Mouse (Mus musculus): Measurements from ENCODE around the gene Ciapin1.
"Not testable (repeated sequence)": the region's sequence is repeated elsewhere in the genome, so short reads cannot be mapped to it uniquely, and the experiment has no call there.

Gene Ciapin1

DNA sequence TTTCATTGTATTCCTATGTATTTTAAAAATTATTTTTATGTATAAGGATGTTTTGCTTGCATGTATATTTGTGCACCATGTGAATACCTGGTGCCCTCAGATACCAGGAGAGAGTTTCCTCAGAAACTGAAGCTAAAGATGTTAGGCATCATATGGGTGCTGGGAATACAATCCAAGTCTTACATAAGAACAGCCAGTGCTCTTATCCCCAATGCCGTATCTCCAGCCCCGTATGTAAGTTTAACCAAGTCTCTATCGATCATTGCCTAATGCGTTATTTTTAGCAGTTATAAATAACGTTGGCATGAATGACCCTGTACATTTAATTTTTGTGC lies 18.8 kb upstream of the Ciapin1 start:
- in situ Hi-C loops (cut with MboI): no loop called here

DNA sequence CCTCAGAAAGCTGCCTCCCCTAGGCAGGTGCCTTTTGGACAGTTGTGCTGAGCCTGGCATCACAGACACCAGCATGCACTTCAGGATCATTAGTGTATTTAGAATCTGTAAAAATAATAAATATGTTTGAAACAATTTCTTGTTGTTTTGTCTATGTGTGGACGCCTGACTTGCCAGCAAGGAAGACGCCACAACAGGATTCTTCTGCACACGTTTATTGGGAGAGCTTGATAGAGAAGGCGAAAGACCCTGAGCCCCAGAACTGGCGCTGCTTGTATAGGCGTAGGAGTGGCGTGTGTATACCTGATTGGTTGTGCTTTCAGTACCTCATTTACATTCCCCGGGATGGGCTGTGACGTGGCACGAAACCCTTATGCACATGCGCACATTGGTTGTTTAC lies 16.6 kb upstream of the Ciapin1 start:
- in situ Hi-C loops (cut with MboI): not testable (repeated sequence)

DNA sequence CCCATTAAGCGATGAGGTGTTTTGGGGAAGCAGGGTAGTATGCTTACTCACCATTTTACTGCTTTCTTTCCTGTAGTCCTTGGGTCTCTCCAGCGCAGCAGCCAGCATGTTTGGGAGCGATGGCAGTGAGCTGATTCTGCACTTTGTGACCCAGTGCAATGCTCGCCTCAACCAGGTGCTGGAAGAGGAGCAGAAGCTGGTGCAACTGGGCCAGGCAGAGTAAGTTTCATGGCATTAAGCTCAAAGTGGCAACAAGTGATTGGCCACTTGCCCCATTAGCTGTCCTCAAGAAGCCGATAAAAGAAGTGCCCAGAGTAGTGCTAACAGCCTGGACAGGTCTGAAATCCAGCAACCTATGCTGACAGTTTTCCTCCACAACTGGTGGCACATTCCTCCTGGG lies 11.9 kb upstream of the Ciapin1 start:
- in situ Hi-C loops (cut with MboI): no loop called here

DNA sequence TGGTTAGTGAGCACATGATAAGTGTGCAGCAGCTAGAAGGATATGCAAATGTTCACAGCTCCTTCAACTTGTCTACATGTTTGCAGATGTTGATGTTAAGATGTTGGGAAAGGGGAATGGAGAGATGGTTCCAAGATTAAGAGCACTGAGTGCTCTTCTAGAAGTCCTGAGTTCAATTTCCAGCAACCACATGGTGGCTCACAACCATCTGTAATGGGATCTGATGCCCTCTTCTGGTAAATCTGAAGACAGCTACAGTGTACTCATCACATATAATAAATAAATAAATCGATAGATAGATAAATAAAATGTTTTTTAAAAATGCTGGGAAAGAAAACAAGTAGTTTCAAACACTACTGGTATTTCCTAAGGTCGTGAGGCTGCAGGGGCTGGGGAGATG lies 3.0 kb upstream of the Ciapin1 start:
- in situ Hi-C loops (cut with MboI): no loop called here

DNA sequence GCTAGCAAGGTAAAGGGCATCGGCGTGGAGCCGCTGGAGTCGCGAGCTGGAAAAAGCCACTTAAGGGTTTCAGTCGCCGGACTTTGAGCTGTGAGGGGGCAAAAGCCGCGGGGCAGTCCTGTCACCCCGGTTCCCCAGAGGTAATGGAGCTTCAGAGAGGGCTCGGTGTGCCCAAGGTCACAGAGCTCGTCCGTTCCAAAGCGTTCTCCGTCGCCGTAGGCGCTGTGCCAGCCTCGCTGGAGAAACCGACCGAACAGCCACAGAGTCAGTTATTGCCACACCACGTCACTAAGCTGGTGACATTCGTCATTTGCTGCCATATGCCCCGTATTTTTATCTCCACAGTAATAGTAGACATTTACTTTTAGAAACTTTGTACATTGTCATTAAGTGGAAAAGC lies 442 bp upstream of the Ciapin1 start:
- in situ Hi-C loops (cut with MboI): no loop called here

DNA sequence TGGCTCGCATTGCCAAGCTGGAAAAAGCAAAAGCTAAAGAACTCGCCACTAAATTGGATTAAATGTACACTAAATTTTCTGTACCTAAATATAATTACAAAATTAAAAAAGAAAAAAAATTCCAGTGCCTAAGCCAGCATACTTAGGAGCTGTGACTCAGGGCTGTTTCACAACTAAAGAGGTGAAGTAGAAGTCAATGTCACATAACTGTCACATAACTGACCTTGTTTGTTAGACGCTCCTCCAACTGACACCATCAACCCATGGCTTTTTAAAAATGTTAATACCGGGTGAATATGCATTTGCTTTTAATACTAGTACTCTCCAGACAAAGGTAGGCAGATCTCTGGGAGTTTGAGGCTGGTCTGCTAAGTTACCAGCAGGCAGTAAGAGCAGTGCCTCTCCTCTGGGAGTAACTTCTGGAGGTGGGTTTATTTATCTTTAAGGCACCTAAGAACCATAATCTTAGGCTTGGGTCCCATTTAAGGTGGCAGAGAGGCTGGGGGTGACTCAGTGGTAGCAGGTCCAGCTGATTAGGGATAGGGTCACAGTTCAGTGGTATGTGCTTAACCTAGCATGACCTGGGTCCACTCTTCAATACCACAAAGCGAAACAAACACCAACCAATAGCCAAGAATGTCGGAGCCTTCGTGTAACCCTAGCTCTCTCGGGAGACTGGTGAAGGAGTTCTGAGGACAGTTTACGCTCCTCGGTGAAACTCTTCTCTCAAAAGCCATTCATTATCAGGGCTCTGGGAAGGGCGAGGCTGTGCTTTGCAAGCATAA lies 1.5 kb downstream of the Ciapin1 start:
- in situ Hi-C loops (cut with MboI): no loop called here

DNA sequence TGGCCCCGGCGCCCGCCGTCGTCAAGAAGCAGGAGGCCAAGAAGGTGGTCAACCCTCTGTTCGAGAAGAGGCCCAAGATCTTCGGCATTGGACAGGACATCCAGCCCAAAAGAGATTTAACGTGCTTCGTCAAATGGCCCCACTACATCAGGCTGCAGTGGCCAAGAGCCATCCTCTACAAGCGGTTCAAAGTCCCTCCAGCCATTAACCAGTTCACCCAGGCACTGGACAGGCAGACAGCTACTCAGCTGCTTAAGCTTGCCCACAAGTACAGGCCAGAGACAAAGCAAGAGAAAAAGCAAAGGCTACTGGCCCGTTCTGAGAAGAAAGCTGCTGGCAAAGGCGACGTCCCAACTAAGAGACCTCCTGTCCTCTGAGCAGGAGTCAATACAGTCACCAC lies 2.4 kb downstream of the Ciapin1 start:
- in situ Hi-C loops (cut with MboI): not testable (repeated sequence)

DNA sequence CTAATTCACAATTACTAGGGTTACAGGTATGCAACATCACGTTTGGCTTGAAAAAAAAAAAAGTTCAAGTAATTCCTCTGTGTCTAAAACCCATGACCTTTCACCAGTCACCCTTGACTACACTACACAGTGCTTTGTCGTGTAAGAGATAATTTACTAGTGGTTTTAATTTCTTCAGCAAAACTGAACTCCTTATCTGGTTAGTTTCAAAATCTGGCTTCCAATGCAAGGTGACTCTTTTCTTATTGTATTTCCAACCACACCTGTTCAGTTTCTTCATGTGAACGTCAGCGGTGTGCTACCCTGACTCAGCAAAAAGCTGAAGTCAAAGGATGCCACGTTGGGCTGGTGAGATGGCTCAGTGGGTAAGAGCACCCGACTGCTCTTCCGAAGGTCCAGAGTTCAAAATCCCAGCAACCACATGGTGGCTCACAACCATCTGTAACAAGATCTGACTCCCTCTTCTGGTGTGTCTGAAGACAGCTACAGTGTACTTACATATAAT lies 4.2 kb downstream of the Ciapin1 start:
- in situ Hi-C loops (cut with MboI): not testable (repeated sequence)

DNA sequence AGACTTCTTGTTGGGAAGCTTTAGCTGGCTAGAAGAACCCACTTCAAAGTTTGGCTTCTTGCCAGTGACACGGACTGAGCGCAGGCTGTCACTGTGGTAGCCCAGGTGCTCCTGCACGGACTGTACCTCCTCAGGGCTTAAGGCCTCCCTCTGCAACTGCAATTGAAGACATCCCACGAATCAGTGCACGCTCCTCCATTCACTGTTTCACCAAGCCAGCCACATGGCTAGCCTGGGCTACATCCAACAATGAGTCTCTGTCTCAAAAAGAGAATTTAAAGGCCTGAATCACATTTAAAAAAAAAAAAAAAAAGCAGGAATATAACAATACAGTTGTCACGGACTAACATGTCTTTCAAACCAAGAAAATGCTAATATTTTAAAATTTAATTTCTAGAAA lies 9.9 kb downstream of the Ciapin1 start:
- in situ Hi-C loops (cut with MboI): no loop called here

DNA sequence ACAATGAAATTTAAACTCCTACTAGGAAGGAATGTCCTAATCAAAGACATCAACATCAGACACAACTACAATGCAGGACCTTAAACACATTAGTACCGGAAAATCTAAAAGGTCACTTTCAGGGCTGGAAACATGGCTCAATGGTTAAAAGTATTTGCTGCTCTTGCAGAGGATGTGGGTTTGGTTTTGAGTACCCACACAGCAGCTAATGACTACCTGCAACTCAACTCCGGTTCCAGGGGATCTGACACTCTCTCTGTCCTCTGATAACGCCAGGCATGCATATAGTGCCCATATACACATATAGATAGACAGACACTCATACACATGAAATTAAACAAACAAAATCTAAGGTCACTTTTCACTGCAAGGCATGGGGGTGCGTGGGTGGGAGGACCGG lies 11.9 kb downstream of the Ciapin1 start:
- in situ Hi-C loops (cut with MboI): no loop called here

DNA sequence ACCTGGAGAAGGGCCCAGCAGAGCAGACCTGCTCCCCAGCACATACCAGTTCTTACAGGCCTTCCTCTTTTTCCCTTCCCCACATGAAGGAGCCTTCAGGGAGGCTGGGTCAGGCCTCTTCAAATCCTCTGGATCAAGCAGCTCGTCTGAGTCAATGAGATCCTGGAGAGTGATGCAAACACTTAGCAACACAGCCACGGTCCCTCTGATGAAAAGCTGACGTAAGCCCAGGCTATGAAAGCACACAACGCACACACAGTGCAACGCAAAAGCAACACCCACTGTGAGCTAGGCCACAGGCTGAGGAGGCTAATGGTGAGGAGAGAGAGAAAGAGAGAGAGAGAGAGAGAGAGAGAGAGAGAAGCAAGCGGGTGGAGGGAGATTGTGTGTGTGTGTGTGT lies 13.0 kb downstream of the Ciapin1 start:
- in situ Hi-C loops (cut with MboI): no loop called here

DNA sequence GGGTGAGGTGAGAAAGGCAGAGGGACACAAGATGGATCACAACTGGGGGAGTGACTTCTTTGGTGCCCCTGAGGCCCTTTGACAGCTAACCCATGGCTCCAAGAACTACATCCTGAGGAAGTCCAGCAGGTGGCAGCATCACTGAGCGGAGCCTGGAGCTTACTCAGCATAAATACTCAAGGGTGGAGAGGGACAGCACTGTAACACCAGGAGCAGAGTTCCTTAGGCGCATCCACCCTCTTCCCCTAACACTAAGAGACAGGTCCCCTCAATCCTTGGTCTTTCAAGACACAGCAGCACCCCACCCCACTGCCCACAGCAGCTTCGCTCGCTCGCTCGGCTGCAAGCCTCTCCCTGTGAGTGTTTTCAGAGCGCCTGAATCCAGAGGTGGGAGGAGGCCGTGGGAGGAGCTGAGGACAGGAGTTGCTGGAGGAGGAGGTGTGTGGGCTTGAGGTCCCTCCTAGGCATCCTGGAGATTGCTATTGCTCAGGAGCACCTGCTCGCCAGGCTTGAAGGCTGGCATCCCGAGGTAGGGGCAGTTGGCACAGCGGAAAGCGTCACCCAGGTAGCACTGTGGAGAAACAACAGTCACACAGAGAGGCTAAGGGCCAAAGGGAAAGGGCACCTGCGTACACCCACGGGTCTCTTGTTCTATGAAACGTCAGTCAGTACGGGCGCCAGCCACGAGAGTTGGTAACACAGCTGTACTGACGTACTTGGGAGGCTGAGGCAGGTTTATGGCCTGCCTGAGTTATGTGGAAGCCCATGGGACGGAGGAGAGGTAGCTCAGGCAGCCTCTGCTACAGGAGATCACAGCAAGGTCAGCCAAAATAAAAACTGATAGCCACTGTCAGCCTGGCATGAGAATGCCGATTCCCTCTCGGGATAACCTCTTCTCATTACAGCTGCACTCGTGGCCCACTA lies 15.3 kb downstream of the Ciapin1 start:
- in situ Hi-C loops (cut with MboI): no loop called here

DNA sequence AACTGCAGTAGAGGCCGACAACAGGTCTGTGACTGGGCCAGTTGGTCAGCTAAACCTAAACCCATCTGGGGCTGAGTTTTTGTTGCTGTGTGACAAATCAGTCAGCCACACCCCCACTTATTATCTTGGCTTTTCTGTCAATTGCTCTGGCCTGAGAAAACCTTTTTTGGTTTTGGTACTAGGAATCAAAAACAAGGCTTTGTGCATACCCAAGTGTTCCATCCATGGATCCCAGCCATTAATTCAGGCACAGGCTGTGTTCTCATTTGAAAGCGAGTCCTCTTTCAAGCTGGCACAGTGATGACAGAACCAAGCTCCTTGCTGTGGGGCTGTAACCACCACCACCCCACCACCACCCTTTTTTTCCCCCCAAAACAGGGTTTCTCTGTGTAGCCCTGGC lies 16.8 kb downstream of the Ciapin1 start:
- in situ Hi-C loops (cut with MboI): no loop called here

DNA sequence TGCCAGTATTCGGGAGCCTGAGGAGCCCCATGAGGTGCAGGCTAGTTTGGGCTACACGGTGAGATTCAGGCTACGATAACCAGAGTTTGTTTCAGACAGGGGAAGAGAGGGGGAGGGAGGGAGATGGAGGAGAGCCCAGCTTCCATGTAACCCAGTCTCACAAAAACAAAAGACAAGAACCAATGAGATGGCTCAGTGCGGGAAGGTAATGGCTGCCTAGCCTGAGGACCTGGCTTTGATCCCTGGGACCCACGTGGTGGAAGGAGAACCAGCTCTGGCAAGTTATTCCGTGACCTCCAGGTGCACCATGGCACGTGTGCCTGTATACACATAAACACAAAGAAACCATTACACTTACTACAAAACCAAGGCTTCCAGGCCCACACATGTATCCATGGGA lies 17.6 kb downstream of the Ciapin1 start:
- in situ Hi-C loops (cut with MboI): no loop called here

DNA sequence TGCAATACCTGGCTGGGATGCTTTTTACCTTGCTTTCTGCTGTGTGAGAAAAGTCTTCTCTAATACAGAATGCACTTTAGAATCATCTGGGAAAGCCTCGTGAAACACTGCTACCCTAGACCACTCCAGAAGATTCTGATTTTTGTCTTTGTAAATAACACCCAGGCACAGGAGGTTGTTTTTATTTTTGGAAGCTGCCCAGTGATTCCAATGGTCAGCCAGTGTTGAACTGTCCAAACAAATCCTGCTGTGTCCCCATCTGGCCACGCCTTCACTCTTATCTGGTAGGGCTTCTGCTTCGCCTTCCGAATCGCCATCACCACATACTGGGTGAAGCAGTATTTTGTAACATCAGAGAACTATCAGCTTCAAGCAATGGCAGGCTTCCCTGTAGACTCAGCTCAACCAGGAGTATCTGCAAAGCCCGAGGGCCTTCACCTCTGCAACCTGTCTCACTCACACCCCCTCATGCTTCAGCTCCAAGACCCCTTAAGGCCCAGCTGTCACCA lies 18.4 kb downstream of the Ciapin1 start:
- in situ Hi-C loops (cut with MboI): loop anchor here (5.0 kb wide), 1 partner anchor 117 kb away; no protein-coding TSS in a partner anchor

DNA sequence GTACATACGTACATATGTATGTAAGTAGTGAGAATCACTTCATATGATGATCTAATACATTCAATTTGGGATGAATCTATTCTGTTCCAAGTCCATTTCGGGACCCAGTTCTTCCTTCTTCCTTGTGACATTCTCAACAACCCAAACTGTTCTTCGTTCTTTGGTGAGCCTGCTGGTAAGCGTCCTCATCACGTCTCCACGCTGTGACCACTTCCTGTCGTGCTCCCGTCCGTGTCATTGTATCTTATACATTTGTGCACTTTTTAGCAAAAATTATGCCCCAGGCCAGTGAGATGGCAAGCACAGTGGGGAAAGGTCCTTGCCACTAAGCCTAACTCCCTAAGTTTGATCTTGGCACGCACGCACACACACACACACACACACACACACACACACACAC lies 20.2 kb downstream of the Ciapin1 start:
- in situ Hi-C loops (cut with MboI): loop anchor here (5.0 kb wide), 1 partner anchor 116 kb away; no protein-coding TSS in a partner anchor

DNA sequence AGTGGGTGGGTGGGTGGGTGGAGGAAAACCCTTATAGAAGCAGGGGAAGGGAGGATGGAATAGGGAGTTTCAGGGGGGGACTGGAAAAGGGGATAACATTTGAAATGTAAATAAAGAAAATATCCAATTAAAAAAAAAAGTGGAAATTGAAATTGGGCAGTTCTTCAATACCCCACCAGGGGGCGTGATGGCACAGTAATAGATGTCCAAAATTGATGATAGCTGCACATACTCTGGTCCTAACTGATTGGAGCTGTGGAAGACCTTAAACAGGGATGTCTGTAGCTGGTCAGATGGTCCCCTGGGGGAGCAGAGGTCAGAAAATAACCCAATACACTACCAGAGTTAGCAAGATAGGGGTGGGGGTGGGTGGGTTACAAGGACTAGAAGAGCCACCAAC lies 23.6 kb downstream of the Ciapin1 start:
- in situ Hi-C loops (cut with MboI): no loop called here

DNA sequence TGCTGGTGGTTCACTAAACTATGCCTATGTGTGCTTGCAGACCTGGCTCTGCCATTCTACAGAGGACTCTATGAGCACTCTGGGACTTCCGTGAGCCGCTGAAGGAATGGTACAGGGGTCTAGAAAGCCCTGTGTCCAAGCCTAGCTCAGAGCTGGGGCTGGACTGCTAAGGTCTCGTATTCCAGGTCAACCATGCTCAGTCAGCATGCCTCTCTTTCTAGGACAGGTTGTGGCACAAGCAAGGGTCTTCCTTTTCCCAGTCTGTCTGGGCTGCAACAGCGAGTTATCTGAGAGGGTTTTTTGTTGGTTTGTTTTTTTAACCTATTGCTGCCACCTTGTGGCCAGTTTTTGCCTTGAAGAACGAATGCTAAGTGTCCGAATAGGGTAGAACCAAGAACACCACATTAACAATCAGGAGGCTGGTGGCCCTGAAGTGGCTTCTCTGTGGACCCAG lies 25.5 kb downstream of the Ciapin1 start:
- in situ Hi-C loops (cut with MboI): no loop called here

DNA sequence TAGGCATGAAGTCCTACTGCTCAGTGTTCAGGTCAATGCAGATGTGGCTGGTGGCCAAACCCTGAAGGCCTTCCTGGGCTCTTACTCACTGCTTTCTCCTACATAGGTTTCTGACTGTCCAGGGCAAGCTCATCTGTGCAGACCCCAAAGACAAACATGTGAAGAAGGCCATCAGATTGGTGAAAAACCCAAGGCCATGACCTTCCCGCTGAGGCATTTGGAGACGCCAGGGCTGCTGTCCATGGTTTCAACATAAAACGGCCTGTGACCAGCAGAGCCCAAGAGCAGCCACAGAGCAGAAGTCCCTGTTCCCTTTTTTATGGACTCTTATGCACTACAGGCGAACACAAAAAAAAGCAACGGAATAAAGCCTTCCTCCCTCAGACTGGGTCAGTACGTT lies 26.5 kb downstream of the Ciapin1 start:
- in situ Hi-C loops (cut with MboI): no loop called here

DNA sequence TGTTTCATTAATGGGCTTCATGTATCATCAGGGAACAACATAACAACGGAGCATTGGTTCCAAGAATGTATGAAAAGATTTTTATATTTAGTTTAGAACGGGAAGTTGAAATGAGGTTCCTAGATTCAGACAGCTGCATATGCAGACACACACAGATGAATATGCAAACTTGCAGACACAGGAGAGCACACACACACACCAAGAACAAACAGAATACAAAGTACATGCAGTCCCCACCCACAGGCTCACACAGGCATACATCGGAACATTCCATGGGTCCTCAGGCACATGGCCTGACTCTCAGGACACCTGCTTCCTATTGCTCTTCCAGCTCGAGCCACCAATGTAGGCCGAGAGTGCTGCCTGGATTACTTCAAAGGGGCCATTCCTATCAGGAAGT lies 27.3 kb downstream of the Ciapin1 start:
- in situ Hi-C loops (cut with MboI): no loop called here

DNA sequence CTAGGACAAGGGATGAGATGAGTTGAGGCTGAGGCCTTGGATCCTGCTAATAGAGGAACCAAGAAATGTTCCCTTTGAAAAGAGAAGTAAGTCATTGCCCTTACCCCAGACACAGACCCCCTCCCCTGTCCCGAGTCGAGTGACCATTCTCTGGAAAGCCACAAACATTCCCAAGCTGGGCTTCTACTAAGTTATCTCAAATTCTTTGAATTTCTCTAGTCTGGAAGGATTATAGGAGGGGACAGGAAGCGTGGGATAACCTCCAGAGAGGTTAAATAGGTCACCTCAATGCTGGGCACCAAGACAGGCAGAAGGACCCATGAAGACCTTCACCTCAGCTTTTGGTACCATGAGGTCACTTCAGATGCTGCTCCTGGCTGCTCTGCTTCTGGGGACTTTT lies 28.0 kb downstream of the Ciapin1 start, which contains the start of gene Ccl17:
Gene Ccl17, plus strand, starts transcription at position 301 of the 400 bp plus-strand sequence.
- in situ Hi-C loops (cut with MboI): no loop called here

DNA sequence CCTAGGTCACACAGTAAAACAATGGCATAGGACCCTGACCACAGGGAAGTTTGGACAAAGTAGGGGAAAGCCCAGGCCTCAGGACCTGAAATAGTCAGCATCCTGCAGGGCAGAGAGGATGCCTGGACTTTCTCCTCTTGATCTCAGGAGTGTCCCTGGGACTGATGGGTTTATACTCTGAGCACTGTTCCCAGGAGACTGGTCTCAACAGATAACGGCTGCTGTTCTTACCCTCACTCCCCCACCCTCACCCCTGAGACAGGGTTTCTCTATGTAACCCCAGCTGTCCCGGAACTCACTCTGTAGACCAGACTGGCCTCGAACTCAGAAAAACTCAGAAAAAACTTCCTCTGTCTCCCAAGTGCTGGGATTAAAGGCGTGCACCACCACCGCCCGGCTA lies 29.8 kb downstream of the Ciapin1 start:
- in situ Hi-C loops (cut with MboI): no loop called here

DNA sequence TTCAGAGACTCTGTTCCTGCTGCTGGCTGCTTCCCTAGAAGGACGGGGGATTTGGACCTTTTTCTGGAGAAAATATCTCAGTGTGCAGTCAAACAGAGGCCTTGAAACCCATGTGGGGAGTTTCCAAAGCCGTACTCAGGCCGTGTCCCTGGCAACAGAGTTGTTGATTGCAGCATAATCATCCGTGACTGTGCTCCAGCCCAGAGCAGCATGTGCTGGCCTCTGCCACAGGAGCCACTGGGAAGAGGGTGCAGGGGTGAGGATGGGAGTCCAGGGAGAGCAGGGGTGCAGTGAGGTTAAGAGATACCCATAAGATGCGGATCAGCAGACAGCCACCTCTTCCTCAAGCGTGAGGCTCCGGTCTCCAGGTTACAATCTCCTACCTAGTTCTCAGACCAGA lies 30.7 kb downstream of the Ciapin1 start:
- in situ Hi-C loops (cut with MboI): no loop called here
